In the genomic region with DNA sequence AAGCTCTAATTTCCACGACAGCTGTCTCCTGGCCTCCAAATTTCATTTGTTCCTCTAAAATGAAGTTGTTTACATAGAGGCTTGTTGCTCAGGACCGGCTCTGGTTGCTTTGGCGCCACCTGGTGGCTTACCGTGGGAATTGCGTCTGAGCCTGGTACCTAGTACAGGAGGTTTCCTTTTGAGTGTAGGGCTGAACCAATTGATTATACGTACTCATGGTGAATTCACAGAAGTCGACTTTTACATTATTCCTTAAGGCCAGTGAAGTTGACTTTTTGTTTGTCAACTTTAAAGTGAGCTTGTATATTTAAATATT, we compare ENCODE assay signal across 8 mouse cellular contexts.
A peak's percentile ranks its signal among the peaks of the same experiment; 100 is the strongest.
DNase-seq lines count a peak whose midpoint lies in the region; ATAC-seq lines count a peak whose summit lies in the region.

No protein-coding gene starts in this region.

- peak; percentile 47; the same call in 1 of the 2 replicates for ATAC-seq in embryonic facial prominence, embryonic 12.5 days (ENCODE audit: insufficient number of reproducible peaks, insufficient read depth, low FRiP score, low TSS enrichment)
- peak; percentile 85; the same call in 1 of the 2 replicates for ATAC-seq in kidney, embryonic 16.5 days (ENCODE audit: low FRiP score, low TSS enrichment)
- ATAC-seq in liver, embryonic 11.5 days (replicated peaks; ENCODE audit: low FRiP score), result 0 out of 2 replicates have a peak, but pooled peaks have one; percentile 39
- peak; percentile 83 for ATAC-seq in neural tube, embryonic 12.5 days (ENCODE audit: low FRiP score, low read depth)
- peak; percentile 73; the same call in 1 of the 2 replicates for ATAC-seq in stomach, embryonic 16.5 days (ENCODE audit: insufficient read depth, low FRiP score)

- H3K4me2 ChIP-seq in embryonic facial prominence, embryonic 12.5 days (replicated peaks), result peak overlapping the region; percentile 25
- H3K4me2 ChIP-seq in kidney, embryonic 16.5 days (replicated peaks; ENCODE audit: low read depth, low read length), result no peak overlapping the region; the same call in 1 of the 2 replicates
- H3K4me2 ChIP-seq in liver, embryonic 11.5 days, result no peak overlapping the region
- H3K4me2 ChIP-seq in neural tube, embryonic 12.5 days (replicated peaks), result no peak overlapping the region
- peak overlapping the region; percentile 43 for H3K4me2 ChIP-seq in stomach, embryonic 16.5 days (ENCODE audit: low read depth, low read length)

- H3K36me3 ChIP-seq in embryonic facial prominence, embryonic 12.5 days, result no peaks in the 10 kb centered on the region
- no peaks in the 10 kb centered on the region for H3K36me3 ChIP-seq in kidney, embryonic 16.5 days (ENCODE audit: insufficient read depth, low read length)
- H3K36me3 ChIP-seq in liver, embryonic 11.5 days (ENCODE audit: control insufficient read depth, insufficient read depth, low read length), result no peaks in the 10 kb centered on the region
- no peaks in the 10 kb centered on the region for H3K36me3 ChIP-seq in neural tube, embryonic 12.5 days
- no peaks in the 10 kb centered on the region for H3K36me3 ChIP-seq in stomach, embryonic 16.5 days (ENCODE audit: control insufficient read depth, insufficient read depth, low read length)

- 0 out of 2 replicates have a peak, but pooled peaks cover 2% of the 10 kb centered on the region for H3K4me1 ChIP-seq in embryonic facial prominence, embryonic 12.5 days
- H3K4me1 ChIP-seq in kidney, embryonic 16.5 days (ENCODE audit: insufficient read depth, low read length), result no peaks in the 10 kb centered on the region
- H3K4me1 ChIP-seq in liver, embryonic 11.5 days (replicated peaks; ENCODE audit: control insufficient read depth, insufficient read depth, low read length), result no peaks in the 10 kb centered on the region
- no peaks in the 10 kb centered on the region for H3K4me1 ChIP-seq in neural tube, embryonic 12.5 days
- H3K4me1 ChIP-seq in stomach, embryonic 16.5 days (ENCODE audit: control insufficient read depth, insufficient read depth, low read length), result no peaks in the 10 kb centered on the region

- no peaks in the 10 kb centered on the region for H3K9me3 ChIP-seq in embryonic facial prominence, embryonic 12.5 days
- H3K9me3 ChIP-seq in kidney, embryonic 16.5 days (ENCODE audit: low read length), result no peaks in the 10 kb centered on the region
- no peaks in the 10 kb centered on the region for H3K9me3 ChIP-seq in liver, embryonic 11.5 days (ENCODE audit: control insufficient read depth, low read length)
- no peaks in the 10 kb centered on the region for H3K9me3 ChIP-seq in neural tube, embryonic 12.5 days
- no peaks in the 10 kb centered on the region; the same call in 1 of the 2 replicates for H3K9me3 ChIP-seq in stomach, embryonic 16.5 days (replicated peaks; ENCODE audit: control insufficient read depth, low read length)

- DNase-seq in CD4-positive helper T cell, adult 2 months (ENCODE audit: low read depth, low spot score), result peak; percentile 85
- DNase-seq in adrenal gland, postnatal 36 days, result peak; percentile 79 to 84
- DNase-seq in heart, adult 9 months (ENCODE audit: low spot score in 2 of 2), result peak; percentile 34 to 70
- peak; percentile 69 for DNase-seq in liver, embryonic 11.5 days (ENCODE audit: low spot score)

- no peaks in the 10 kb centered on the region for H3K27me3 ChIP-seq in embryonic facial prominence, embryonic 12.5 days
- H3K27me3 ChIP-seq in kidney, embryonic 16.5 days (ENCODE audit: insufficient read depth, low read length), result no peaks in the 10 kb centered on the region
- no peaks in the 10 kb centered on the region for H3K27me3 ChIP-seq in liver, embryonic 11.5 days (replicated peaks; ENCODE audit: control insufficient read depth, insufficient read depth, low read length)
- H3K27me3 ChIP-seq in neural tube, embryonic 12.5 days (replicated peaks), result no peaks in the 10 kb centered on the region
- H3K27me3 ChIP-seq in stomach, embryonic 16.5 days (ENCODE audit: control insufficient read depth, insufficient read depth, low read length), result no peaks in the 10 kb centered on the region

- no peak overlapping the region for H3K9ac ChIP-seq in embryonic facial prominence, embryonic 12.5 days
- H3K9ac ChIP-seq in kidney, embryonic 16.5 days (replicated peaks; ENCODE audit: low read length), result no peak overlapping the region
- no peak overlapping the region for H3K9ac ChIP-seq in liver, embryonic 11.5 days (ENCODE audit: low read depth, low read length)
- H3K9ac ChIP-seq in neural tube, embryonic 12.5 days, result no peak overlapping the region
- H3K9ac ChIP-seq in stomach, embryonic 16.5 days (ENCODE audit: low read length), result no peak overlapping the region; the same call in 1 of the 2 replicates

- H3K4me3 ChIP-seq in embryonic facial prominence, embryonic 12.5 days, result no peak overlapping the region
- no peak overlapping the region for H3K4me3 ChIP-seq in kidney, embryonic 16.5 days (ENCODE audit: low read length)
- H3K4me3 ChIP-seq in liver, embryonic 11.5 days (ENCODE audit: low read depth, low read length), result no peak overlapping the region
- H3K4me3 ChIP-seq in neural tube, embryonic 12.5 days, result no peak overlapping the region
- H3K4me3 ChIP-seq in stomach, embryonic 16.5 days (replicated peaks; ENCODE audit: low read length), result peak overlapping the region; percentile 24

- 7% methylated on average over 7 of the region's 7 CpGs for WGBS in embryonic facial prominence, embryonic 12.5 days
- WGBS in kidney, embryonic 16.5 days, result 11% methylated on average over 7 of the region's 7 CpGs
- 6% methylated on average over 7 of the region's 7 CpGs for WGBS in liver, embryonic 11.5 days
- WGBS in neural tube, embryonic 12.5 days, result 7% methylated on average over 7 of the region's 7 CpGs
- 7% methylated on average over 7 of the region's 7 CpGs for WGBS in stomach, embryonic 16.5 days

- H3K27ac ChIP-seq in embryonic facial prominence, embryonic 12.5 days, result no peak overlapping the region
- no peak overlapping the region for H3K27ac ChIP-seq in kidney, embryonic 16.5 days (ENCODE audit: low read length)
- no peak overlapping the region for H3K27ac ChIP-seq in liver, embryonic 11.5 days (ENCODE audit: low read depth, low read length)
- no peak overlapping the region for H3K27ac ChIP-seq in neural tube, embryonic 12.5 days
- no peak overlapping the region for H3K27ac ChIP-seq in stomach, embryonic 16.5 days (ENCODE audit: low read length)

Comparison
In these comparisons a context has a peak if more than half of its experiments do, and no peak if none do; other contexts are left out.
1. H3K4me2 ChIP-seq: peak in embryonic facial prominence, embryonic 12.5 days (single experiment) and stomach, embryonic 16.5 days (single experiment); none in kidney, embryonic 16.5 days (single experiment), liver, embryonic 11.5 days (single experiment) and neural tube, embryonic 12.5 days (single experiment).
2. Peak in every context shown above with its lines, with median percentiles within 50 percentile points of each other: DNase-seq and ATAC-seq.